Mouse (Mus musculus) lung, postnatal 0 days (tissue): Measurements from ENCODE around the gene Alg14.

ENCODE experiments used
- CTCF ChIP-seq: IDR thresholded peaks from 2 replicates; pipeline ENCODE4 v1.5.1; 2016; ENCODE audit warnings: antibody characterized with exemption, mild to moderate bottlenecking
- EP300 ChIP-seq: IDR thresholded peaks from 2 replicates; pipeline ENCODE4 v1.6.1; 2016; ENCODE audit warnings: antibody characterized with exemption, mild to moderate bottlenecking, control low read depth

DNA sequence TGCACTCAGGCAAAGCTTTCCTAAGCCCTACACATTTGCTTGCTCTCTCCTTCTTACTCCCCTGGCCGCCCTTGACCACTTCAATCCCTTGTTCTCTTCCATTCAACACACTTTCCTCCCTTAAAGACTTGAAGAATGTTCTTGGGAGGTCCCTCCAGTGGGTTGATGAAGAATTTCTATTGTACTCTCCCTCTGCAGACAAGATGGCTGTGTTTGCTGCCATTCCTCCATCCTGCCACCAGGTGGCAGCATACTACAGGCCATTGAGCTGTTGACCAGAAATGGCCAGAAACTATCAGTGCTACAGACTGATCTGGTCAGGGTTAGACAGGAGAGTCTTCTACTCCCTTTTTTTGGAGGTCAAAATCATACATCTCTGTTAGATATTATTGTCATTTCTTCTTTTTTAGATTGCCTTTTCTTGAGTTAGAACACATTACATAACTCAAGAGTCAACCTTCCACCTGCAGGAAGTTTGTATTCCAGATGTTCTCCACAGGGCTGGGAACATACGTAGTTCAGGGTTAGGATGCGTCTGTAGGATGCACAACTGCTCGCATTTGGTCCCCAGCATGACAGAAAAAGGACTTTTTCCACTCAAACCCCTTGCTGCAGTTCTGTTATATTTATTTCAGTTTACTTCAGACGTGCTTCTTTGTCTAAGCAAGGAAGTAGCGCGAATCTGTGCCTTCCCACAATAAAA is 16.1 kb downstream of the Alg14 start:
- TF ChIP-seq CTCF, result peak; percentile 100
- TF ChIP-seq EP300, result no peak
